Mouse (Mus musculus) heart, postnatal 0 days (tissue): ENCODE measurements around the gene Psmd7.

ENCODE experiments used
- CTCF ChIP-seq: IDR thresholded peaks from 2 replicates; pipeline ENCODE4 v1.5.1; 2016; ENCODE audit warnings: antibody characterized with exemption, control low read depth, low read depth
- EP300 ChIP-seq: IDR thresholded peaks from 2 replicates; pipeline ENCODE4 v1.6.1; 2016; ENCODE audit warnings: antibody characterized with exemption, low read depth

GRCm38 (mm10) chr8:107571046-107571445 is 17.2 kb downstream of the Psmd7 start:
- TF ChIP-seq CTCF = no peak
- no peak for TF ChIP-seq EP300
